Mouse (Mus musculus) stomach, postnatal 0 days (tissue): ENCODE measurements around the gene Tada3. TPM values are rescaled to one million over a fixed set of nuclear protein-coding genes. Genes with fewer than 3 reads are reported as not detected.

Experiments
- ATAC-seq: fragments of 200-750 bp; cut with Nextera tagmentation; 2 replicates; pipeline ENCODE4 v1.8.0; 2017; ENCODE audit not compliant: low FRiP score, low TSS enrichment
- DNase-seq: peaks from one replicate; pipeline ENCODE4 v3.0.0-alpha.2; 2016; ENCODE audit warnings: low spot score
- H3K27ac ChIP-seq: fragments of 300-500 bp; sonication (generic); replicated peaks from 2 replicates; pipeline ENCODE4 v1.5.1; 2014; ENCODE audit warnings: mild to moderate bottlenecking, control low read depth
- H3K27me3 ChIP-seq: fragments of 300-500 bp; sonication (generic); 2 replicates; pipeline ENCODE4 v1.6.1; 2014; ENCODE audit warnings: low read length; ENCODE audit not compliant: control insufficient read depth, insufficient read depth
- H3K36me3 ChIP-seq: fragments of 300-500 bp; sonication (generic); 2 replicates; pipeline ENCODE4 v1.6.1; 2014; ENCODE audit warnings: low read length, mixed read lengths; ENCODE audit not compliant: control insufficient read depth, insufficient read depth
- H3K4me1 ChIP-seq: fragments of 300-500 bp; sonication (generic); replicated peaks from 2 replicates; pipeline ENCODE4 v1.6.1; 2014; ENCODE audit warnings: antibody characterized with exemption; ENCODE audit not compliant: control insufficient read depth, insufficient read depth
- H3K4me2 ChIP-seq: fragments of 300-500 bp; sonication (generic); replicated peaks from 2 replicates; pipeline ENCODE4 v1.6.1; 2014; ENCODE audit warnings: low read depth, mild to moderate bottlenecking, control low read depth, moderate library complexity
- H3K4me3 ChIP-seq: fragments of 300-500 bp; sonication (generic); 2 replicates; pipeline ENCODE4 v1.5.1; 2014; ENCODE audit warnings: low read depth, low read length, control low read depth
- H3K9ac ChIP-seq: fragments of 300-500 bp; sonication (generic); 2 replicates; pipeline ENCODE4 v1.6.1; 2014; ENCODE audit warnings: mild to moderate bottlenecking, low read length, control low read depth, mixed read lengths
- H3K9me3 ChIP-seq: fragments of 300-500 bp; sonication (generic); 2 replicates; pipeline ENCODE4 v1.6.1; 2016; ENCODE audit warnings: low read length; ENCODE audit not compliant: control insufficient read depth
- CTCF ChIP-seq: IDR thresholded peaks from 2 replicates; pipeline ENCODE4 v1.5.1; 2016; ENCODE audit warnings: antibody characterized with exemption, low read depth, mild to moderate bottlenecking, moderate library complexity
- EP300 ChIP-seq: optimal IDR thresholded peaks from 2 replicates; pipeline ENCODE3; 2016; ENCODE audit warnings: antibody characterized with exemption
- WGBS: fragments of 180-500 bp; shearing (Covaris S2); extraction: QIAGEN DNeasy Blood & Tissue Kit; methylation state at CpG from one replicate; pipeline ENCODE4 v1.1.7; 2014; 5-methylcytosine and 5-hydroxymethylcytosine counted together
- polyA plus RNA-seq: library from polyadenylated mRNA; unstranded; fragments of >200 nt; fragmentation: Nextera tagmentation; extraction: Ambion mirVana; gene quantifications from 2 replicates; pipeline ENCODE4 v1.2.1, GENCODE M21; 2015

Tada3 gene
- polyA plus RNA-seq, 1 experiment from 2014 or later, result 21.3 TPM

- no peak overlapping the region for H3K4me2 ChIP-seq
Measured at GRCm38 (mm10) chr6:113361476-113361875, 16.2 kb downstream of the Tada3 start.

GRCm38 (mm10) chr6:113353696-113354095 is 24.0 kb downstream of the Tada3 start:
- H3K27me3 ChIP-seq, result no peaks in the 10 kb centered on the region

More at GRCm38 (mm10) chr6:113361476-113361875, 16.2 kb downstream of the Tada3 start:
- DNase-seq (no peak), ATAC-seq (no peak)
- no peak overlapping the region for H3K4me3 ChIP-seq
- H3K36me3 ChIP-seq, result no peaks in the 10 kb centered on the region
- no peaks in the 10 kb centered on the region for H3K9me3 ChIP-seq
- TF ChIP-seq CTCF, result peak; percentile 36; the same call in 1 of the 2 replicates
- TF ChIP-seq EP300, result no peak
- H3K27me3 ChIP-seq, result no peaks in the 10 kb centered on the region
- 71% methylated on average over 4 of the region's 4 CpGs for WGBS
- H3K9ac ChIP-seq, result no peak overlapping the region
- H3K4me1 ChIP-seq, result no peaks in the 10 kb centered on the region
- H3K27ac ChIP-seq, result no peak overlapping the region

DNA sequence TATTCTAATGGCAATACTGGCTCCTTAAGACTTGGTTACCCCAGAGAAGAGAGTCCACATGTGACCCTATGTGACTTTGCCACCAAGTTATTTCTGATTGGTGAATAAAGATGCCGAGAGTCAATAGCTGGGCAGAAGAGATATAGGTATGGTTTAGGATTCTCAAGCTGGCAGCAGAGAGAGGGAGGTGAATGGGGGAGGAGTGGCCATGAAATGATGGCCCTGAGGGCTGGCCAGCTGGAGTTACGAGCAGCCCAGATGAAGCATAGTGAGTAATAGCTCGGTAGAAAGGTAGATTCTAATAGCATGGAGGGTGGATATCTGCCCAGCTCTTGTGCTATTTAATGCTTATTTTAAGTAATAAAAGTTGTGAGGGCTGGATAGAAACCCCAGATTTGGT is 24.9 kb downstream of the Tada3 start:
- 76% methylated on average over 3 of the region's 3 CpGs for WGBS
- H3K9me3 ChIP-seq, result no peaks in the 10 kb centered on the region
- no peaks in the 10 kb centered on the region for H3K27me3 ChIP-seq
- H3K4me3 ChIP-seq, result no peak overlapping the region
- no peak for TF ChIP-seq CTCF
- TF ChIP-seq EP300, result no peak
- H3K4me2 ChIP-seq, result no peak overlapping the region
- no peaks in the 10 kb centered on the region for H3K4me1 ChIP-seq
- H3K36me3 ChIP-seq, result no peaks in the 10 kb centered on the region
- no peak overlapping the region for H3K9ac ChIP-seq
- DNase-seq (no peak), ATAC-seq (no peak)
- no peak overlapping the region for H3K27ac ChIP-seq

More at GRCm38 (mm10) chr6:113353696-113354095, 24.0 kb downstream of the Tada3 start:
- TF ChIP-seq EP300 (no peak), CTCF (no peak)
- H3K9me3 ChIP-seq, result no peaks in the 10 kb centered on the region
- H3K27ac ChIP-seq, result no peak overlapping the region
- ATAC-seq, result no peak
- no peak overlapping the region for H3K4me3 ChIP-seq
- H3K4me1 ChIP-seq, result no peaks in the 10 kb centered on the region
- H3K9ac ChIP-seq, result no peak overlapping the region
- H3K36me3 ChIP-seq, result no peaks in the 10 kb centered on the region
- DNase-seq, result no peak
- no peak overlapping the region for H3K4me2 ChIP-seq
- WGBS, result 54% methylated on average over 3 of the region's 3 CpGs

GRCm38 (mm10) chr6:113351653-113352052 is 26.0 kb downstream of the Tada3 start:
- DNase-seq, result no peak

DNA sequence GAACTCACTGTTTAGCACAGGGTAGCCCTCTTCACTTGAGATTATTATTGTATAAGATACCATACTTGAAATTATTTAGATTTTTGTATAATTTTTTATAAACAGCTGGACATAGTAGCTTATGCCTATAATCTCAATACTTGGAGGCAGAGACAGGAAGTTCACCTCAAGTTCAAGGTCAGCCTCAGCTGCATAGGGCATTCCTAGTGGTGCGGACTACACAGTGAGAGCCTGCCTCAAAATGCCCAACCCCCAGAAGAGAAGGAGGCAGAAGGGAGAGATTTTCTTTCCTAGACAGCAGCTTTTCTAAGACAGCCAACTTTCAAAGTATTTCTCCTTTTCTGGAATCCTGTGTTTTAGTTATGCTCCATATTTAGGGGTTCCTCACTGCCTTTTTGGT is 26.5 kb downstream of the Tada3 start:
- H3K27me3 ChIP-seq, result no peaks in the 10 kb centered on the region
- no peak overlapping the region for H3K9ac ChIP-seq
- no peak overlapping the region for H3K27ac ChIP-seq
- no peak for DNase-seq
- H3K36me3 ChIP-seq, result no peaks in the 10 kb centered on the region
- WGBS, result 73% methylated on average over 1 of the region's 1 CpGs
- no peaks in the 10 kb centered on the region for H3K9me3 ChIP-seq
- H3K4me3 ChIP-seq, result no peak overlapping the region
- H3K4me1 ChIP-seq, result no peaks in the 10 kb centered on the region
- TF ChIP-seq EP300, result no peak
- TF ChIP-seq CTCF, result no peak
- H3K4me2 ChIP-seq, result no peak overlapping the region
- ATAC-seq, result no peak

More at GRCm38 (mm10) chr6:113351653-113352052, 26.0 kb downstream of the Tada3 start:
- Histone ChIP-seq H3K4me1 (no peaks in the 10 kb centered on the region), H3K9me3 (no peaks in the 10 kb centered on the region), H3K9ac (no peak overlapping the region), H3K27me3 (no peaks in the 10 kb centered on the region), H3K27ac (no peak overlapping the region), H3K36me3 (no peaks in the 10 kb centered on the region), H3K4me2 (no peak overlapping the region), H3K4me3 (no peak overlapping the region)
- no peak for TF ChIP-seq CTCF
- no peak for TF ChIP-seq EP300
- WGBS, result 35% methylated on average over 10 of the region's 10 CpGs
- no peak for ATAC-seq

GRCm38 (mm10) chr6:113350538-113350937 is 27.1 kb downstream of the Tada3 start:
- Histone ChIP-seq H3K36me3 (no peaks in the 10 kb centered on the region), H3K27ac (no peak overlapping the region), H3K4me2 (no peak overlapping the region), H3K27me3 (no peaks in the 10 kb centered on the region), H3K4me1 (no peaks in the 10 kb centered on the region), H3K9ac (no peak overlapping the region), H3K9me3 (no peaks in the 10 kb centered on the region), H3K4me3 (no peak overlapping the region)
- DNase-seq, result no peak
- ATAC-seq, result no peak
- no peak for TF ChIP-seq EP300
- TF ChIP-seq CTCF, result no peak
